ENCODE assay signal across 10 mouse cellular contexts in the genomic region with DNA sequence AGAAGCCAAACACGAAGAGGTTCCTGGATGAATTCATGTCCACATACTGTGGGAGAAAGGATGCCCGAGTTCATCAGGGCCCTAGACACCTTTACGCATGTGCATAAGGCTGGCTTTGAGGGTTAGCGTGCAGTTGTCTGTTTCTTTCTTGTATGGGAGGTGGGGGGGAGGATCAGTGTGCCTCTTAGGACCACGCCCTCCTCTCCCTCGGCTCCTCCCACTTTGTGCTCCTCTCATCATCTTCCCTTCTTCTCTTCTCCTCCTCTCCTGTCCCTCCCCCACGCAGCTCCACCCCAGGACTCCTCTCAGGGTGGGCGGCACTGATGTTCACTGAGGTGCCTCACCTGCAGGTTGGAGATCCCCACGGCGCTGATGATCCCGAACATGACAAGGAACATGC. TPM values are rescaled to one million over a fixed set of nuclear protein-coding genes. Genes with fewer than 3 reads are reported as not detected.
DNase-seq lines count a peak whose midpoint lies in the region; ATAC-seq lines count a peak whose summit lies in the region.
"Had no signal": no experiment of that assay in that cellular context is flagged by ENCODE, and none has a peak within 500 bp of the region (broad histone marks: within the 10 kb centered on the region; RNA-seq: fewer than 3 reads in every experiment).

No protein-coding gene starts in this region.

- no peak overlapping the region for H3K27ac ChIP-seq in heart, embryonic 13.5 days (replicated peaks)
- no peak overlapping the region for H3K27ac ChIP-seq in hindbrain, embryonic 12.5 days
- no peak overlapping the region for H3K27ac ChIP-seq in neural tube, embryonic 14.5 days (ENCODE audit: low read depth, low read length)

- H3K4me1 ChIP-seq in heart, embryonic 13.5 days: 0 out of 2 replicates have a peak, but pooled peaks cover 6% of the 10 kb centered on the region
- 0 out of 2 replicates have a peak, but pooled peaks cover 2% of the 10 kb centered on the region for H3K4me1 ChIP-seq in hindbrain, embryonic 12.5 days
- no peaks in the 10 kb centered on the region for H3K4me1 ChIP-seq in neural tube, embryonic 14.5 days (ENCODE audit: control insufficient read depth, insufficient read depth, low read length)

- WGBS in heart, embryonic 13.5 days: 16% methylated on average over 11 of the region's 11 CpGs
- 23% methylated on average over 11 of the region's 11 CpGs for WGBS in hindbrain, embryonic 12.5 days
- WGBS in neural tube, embryonic 14.5 days: 27% methylated on average over 11 of the region's 11 CpGs

- no peak for DNase-seq in heart, adult 9 months (ENCODE audit: low spot score in 2 of 2)
- DNase-seq in retina, postnatal 1 day: peak; percentile 23
- DNase-seq in retina, embryonic 14.5 days (ENCODE audit: low spot score): no peak
- DNase-seq in embryo, embryonic 10 days (ENCODE audit: low spot score): no peak
- no peak for DNase-seq in cerebellum, adult 11-12 months
- DNase-seq: kidney, postnatal 25 days had no signal

- peaks cover 24% of the 10 kb centered on the region for H3K27me3 ChIP-seq in heart, embryonic 13.5 days (replicated peaks)
- peaks cover 3% of the 10 kb centered on the region; the same call in 1 of the 2 replicates for H3K27me3 ChIP-seq in hindbrain, embryonic 12.5 days
- no peaks in the 10 kb centered on the region for H3K27me3 ChIP-seq in neural tube, embryonic 14.5 days (ENCODE audit: control insufficient read depth, insufficient read depth, low read length)

- no peaks in the 10 kb centered on the region for H3K36me3 ChIP-seq in heart, embryonic 13.5 days
- H3K36me3 ChIP-seq in hindbrain, embryonic 12.5 days: no peaks in the 10 kb centered on the region
- H3K36me3 ChIP-seq in neural tube, embryonic 14.5 days (ENCODE audit: control insufficient read depth, insufficient read depth, low read length): no peaks in the 10 kb centered on the region

- H3K9ac ChIP-seq in heart, embryonic 13.5 days: no peak overlapping the region; the same call in 1 of the 2 replicates
- no peak overlapping the region for H3K9ac ChIP-seq in hindbrain, embryonic 12.5 days
- H3K9ac ChIP-seq in neural tube, embryonic 14.5 days (replicated peaks; ENCODE audit: low read depth, low read length): no peak overlapping the region

- H3K4me2 ChIP-seq in heart, embryonic 13.5 days: peak overlapping the region; percentile 48
- H3K4me2 ChIP-seq in hindbrain, embryonic 12.5 days (replicated peaks): peak overlapping the region; percentile 42
- H3K4me2 ChIP-seq in neural tube, embryonic 14.5 days (ENCODE audit: low read depth, low read length): peak overlapping the region; percentile 27; the same call in 1 of the 2 replicates

- no peak for ATAC-seq in heart, embryonic 13.5 days (ENCODE audit: extremely low read depth, insufficient number of reproducible peaks, low FRiP score, low TSS enrichment)
- no peak for ATAC-seq in hindbrain, embryonic 12.5 days (ENCODE audit: low FRiP score)
- ATAC-seq in neural tube, embryonic 14.5 days (ENCODE audit: low read depth): no peak

- H3K4me3 ChIP-seq in heart, embryonic 13.5 days: peak overlapping the region; percentile 23
- H3K4me3 ChIP-seq in hindbrain, embryonic 12.5 days: peak overlapping the region; percentile 18; the same call in 1 of the 2 replicates
- peak overlapping the region; percentile 7; the same call in 1 of the 2 replicates for H3K4me3 ChIP-seq in neural tube, embryonic 14.5 days (ENCODE audit: low read depth, low read length)
- H3K4me3 ChIP-seq: megakaryocyte, embryonic 14.5 days had no signal

- H3K9me3 ChIP-seq in heart, embryonic 13.5 days: peaks cover 7% of the 10 kb centered on the region; the same call in 1 of the 2 replicates
- H3K9me3 ChIP-seq in hindbrain, embryonic 12.5 days (replicated peaks): no peaks in the 10 kb centered on the region
- H3K9me3 ChIP-seq in neural tube, embryonic 14.5 days (ENCODE audit: control insufficient read depth, low read length): no peaks in the 10 kb centered on the region

RNA-seq across cellular contexts. Expression of gene Stra8, which starts 28.5 kb away (rescaled TPM):
- polyA plus RNA-seq in heart, embryonic 13.5 days (2015; fragmentation: Nextera tagmentation; extraction: Ambion mirVana): not detected in 2 replicates
- polyA plus RNA-seq in hindbrain, embryonic 12.5 days (2016; fragmentation: Nextera tagmentation; extraction: Ambion mirVana): not detected in 2 replicates
- not detected in 2 replicates for polyA plus RNA-seq in neural tube, embryonic 14.5 days (2014; fragmentation: Nextera tagmentation; extraction: Ambion mirVana)

RNA-seq across cellular contexts. Expression of gene Wdr91, which starts 37.8 kb away (rescaled TPM):
- 9.4 and 11.2 TPM in 2 replicates for polyA plus RNA-seq in heart, embryonic 13.5 days (2015; fragmentation: Nextera tagmentation; extraction: Ambion mirVana)
- polyA plus RNA-seq in hindbrain, embryonic 12.5 days (2016; fragmentation: Nextera tagmentation; extraction: Ambion mirVana): 13.1 and 13.6 TPM in 2 replicates
- polyA plus RNA-seq in neural tube, embryonic 14.5 days (2014; fragmentation: Nextera tagmentation; extraction: Ambion mirVana): 15.9 and 18.3 TPM in 2 replicates

RNA-seq across cellular contexts. Expression of gene Slc23a4, which starts 39.7 kb away (rescaled TPM):
- polyA plus RNA-seq in heart, embryonic 13.5 days (2015; fragmentation: Nextera tagmentation; extraction: Ambion mirVana): 0.23 and 0.27 TPM in 2 replicates
- polyA plus RNA-seq in hindbrain, embryonic 12.5 days (2016; fragmentation: Nextera tagmentation; extraction: Ambion mirVana): 0.51 and 0.61 TPM in 2 replicates
- 0.32 and 1.1 TPM in 2 replicates for polyA plus RNA-seq in neural tube, embryonic 14.5 days (2014; fragmentation: Nextera tagmentation; extraction: Ambion mirVana)
